Mouse (Mus musculus) left cerebral cortex, postnatal 10 days (tissue): Measurements from ENCODE around the gene Pde4dip. TPM values are rescaled to one million over a fixed set of nuclear protein-coding genes. Genes with fewer than 3 reads are reported as not detected.
A peak's percentile ranks its signal among the peaks of the same experiment; 100 is the strongest.

Experiments used
- DNase-seq, 2 experiments: peaks; one replicate each; pipeline ENCODE4 v3.0.0; 2021 to 2022; ENCODE audit warnings: low spot score in 2 of 2, mixed read lengths in 1 of 2; ENCODE audit errors: extremely low spot score in 1 of 2
- intact Hi-C: fragments of 180-260 bp; cut with DNase I; formaldehyde crosslinking; loops from one replicate; pipeline ENCODE4 v1.15.1; 2025
- total RNA-seq, 2 experiments: library from RNA; stranded (reverse); gene quantifications; 2 replicates each; pipeline ENCODE4 v1.2.3; 2021

Gene Pde4dip
- total RNA-seq: 100 to 1,000 TPM; 235 to 254 TPM

- intact Hi-C loops: no loop called here
- peak; percentile 76 to 78 for DNase-seq
Observed at GRCm38 (mm10) chr3:97888168-97888901, at the start of gene Pde4dip. TSS of gene Pde4dip (minus strand) at chr3:97888707.

GRCm38 (mm10) chr3:97937945-97938266, 49.4 kb upstream of the Pde4dip start:
- intact Hi-C loops: no loop called here
- no peak for DNase-seq

- no peak for DNase-seq
- intact Hi-C loops: no loop called here
Observed at GRCm38 (mm10) chr3:97937068-97937944, 48.8 kb upstream of the Pde4dip start.

GRCm38 (mm10) chr3:97934331-97935300, 46.1 kb upstream of the Pde4dip start:
- intact Hi-C loops: no loop called here
- DNase-seq: no peak

- no peak for DNase-seq
Observed at GRCm38 (mm10) chr3:97933811-97934210, 45.3 kb upstream of the Pde4dip start.

GRCm38 (mm10) chr3:97933251-97933650, 44.7 kb upstream of the Pde4dip start:
- intact Hi-C loops: no loop called here
- peak in 1 of 2 experiments; percentile 50 for DNase-seq

More at GRCm38 (mm10) chr3:97933811-97934210, 45.3 kb upstream of the Pde4dip start:
- intact Hi-C loops: no loop called here

GRCm38 (mm10) chr3:97932771-97933170, 44.3 kb upstream of the Pde4dip start:
- DNase-seq: no peak
- intact Hi-C loops: no loop called here

- intact Hi-C loops: no loop called here
- no peak for DNase-seq
Observed at GRCm38 (mm10) chr3:97932131-97932530, 43.6 kb upstream of the Pde4dip start.

- intact Hi-C loops: no loop called here
- DNase-seq: peak in 1 of 2 experiments; percentile 34
Observed at GRCm38 (mm10) chr3:97931310-97931885, 42.9 kb upstream of the Pde4dip start.

GRCm38 (mm10) chr3:97930787-97931158, 42.3 kb upstream of the Pde4dip start:
- intact Hi-C loops: no loop called here
- no peak for DNase-seq

GRCm38 (mm10) chr3:97930141-97930786, 41.8 kb upstream of the Pde4dip start:
- intact Hi-C loops: no loop called here
- DNase-seq: no peak

GRCm38 (mm10) chr3:97928968-97929858, 40.7 kb upstream of the Pde4dip start:
- intact Hi-C loops: loop anchor here (1.0 to 5.0 kb wide), 2 partner anchors 295 to 383 kb away; no protein-coding TSS in a partner anchor

GRCm38 (mm10) chr3:97927322-97927721, 38.8 kb upstream of the Pde4dip start:
- intact Hi-C loops: loop anchor here (5.0 kb wide), 1 partner anchor 385 kb away; no protein-coding TSS in a partner anchor
- no peak for DNase-seq

More at GRCm38 (mm10) chr3:97928968-97929858, 40.7 kb upstream of the Pde4dip start:
- DNase-seq: peak; percentile 82 to 84

- DNase-seq: no peak
- intact Hi-C loops: loop anchor here (5.0 kb wide), 1 partner anchor 387 kb away; no protein-coding TSS in a partner anchor
Observed at GRCm38 (mm10) chr3:97925246-97925645, 36.7 kb upstream of the Pde4dip start.

GRCm38 (mm10) chr3:97918885-97919550, 30.5 kb upstream of the Pde4dip start:
- intact Hi-C loops: no loop called here
- no peak for DNase-seq

GRCm38 (mm10) chr3:97915081-97915480, 26.6 kb upstream of the Pde4dip start:
- DNase-seq: no peak
- intact Hi-C loops: no loop called here
